9 mouse cellular contexts compared by ENCODE assay signal in genomic region chr5:73257723-73258122, GRCm38 (mm10). TPM values are rescaled to one million over a fixed set of nuclear protein-coding genes. Genes with fewer than 3 reads are reported as not detected.
DNase-seq lines count a peak whose midpoint lies in the region; ATAC-seq and TF ChIP-seq lines count a peak whose summit lies in the region.
"Had no signal": no experiment of that assay in that cellular context is flagged by ENCODE, and none has a peak within 500 bp of the region (broad histone marks: within the 10 kb centered on the region; RNA-seq: fewer than 3 reads in every experiment).

No protein-coding gene starts in this region.

- no peak for TF ChIP-seq CTCF in thymus, adult 2 months (IDR thresholded peaks at IDR 0.05; ENCODE audit: borderline replicate concordance, control insufficient read depth, extremely low read depth, insufficient read depth, low read length, poor library complexity)
- TF ChIP-seq CTCF in stomach, postnatal 0 days (IDR thresholded peaks at IDR 0.05; ENCODE audit: low read depth), result no peak

- 40% methylated on average over 8 of the region's 8 CpGs for WGBS in heart, embryonic 10.5 days
- WGBS in thymus, adult 2 months, result 48% methylated on average over 8 of the region's 8 CpGs
- 47% methylated on average over 8 of the region's 8 CpGs for WGBS in stomach, postnatal 0 days

- no peaks in the 10 kb centered on the region for H3K9me3 ChIP-seq in heart, embryonic 10.5 days
- H3K9me3 ChIP-seq in stomach, postnatal 0 days (ENCODE audit: control insufficient read depth, low read length), result no peaks in the 10 kb centered on the region

- no peak for DNase-seq in heart, embryonic 10.5 days (ENCODE audit: low spot score)
- no peak for DNase-seq in heart, postnatal 14 days
- DNase-seq in thymus, adult 2 months, result no peak
- no peak for DNase-seq in thymus, postnatal 4 days
- peak; percentile 25 for DNase-seq in liver
- DNase-seq in stomach, postnatal 0 days (ENCODE audit: low spot score), result no peak
- no peak for DNase-seq in cerebellum, adult 8-10 months
- DNase-seq in left cerebral cortex, adult 9 months (ENCODE audit: low spot score in 2 of 2), result no peak
- DNase-seq: lung, postnatal 10 days had no signal

- H3K4me2 ChIP-seq in stomach, postnatal 0 days (replicated peaks; ENCODE audit: low read depth), result peak overlapping the region; percentile 67; the same call in 1 of the 2 replicates

- no peak overlapping the region for H3K9ac ChIP-seq in stomach, postnatal 0 days (ENCODE audit: low read length)

- H3K4me3 ChIP-seq in heart, embryonic 10.5 days, result peak overlapping the region; percentile 98
- H3K4me3 ChIP-seq in thymus, adult 2 months (ENCODE audit: control insufficient read depth, insufficient read depth, low read length), result no peak overlapping the region
- no peak overlapping the region for H3K4me3 ChIP-seq in stomach, postnatal 0 days (ENCODE audit: low read depth, low read length)

- no peak for TF ChIP-seq POLR2A in thymus, adult 2 months (IDR thresholded peaks at IDR 0.05; ENCODE audit: control insufficient read depth, extremely low read depth, insufficient read depth, low read length, poor library complexity)

- intact Hi-C loops in heart, postnatal 14 days (cut with DNase I), result loop anchor here (5.0 kb wide), 2 partner anchors 125 kb away; no protein-coding TSS in a partner anchor

- no peak for ATAC-seq in stomach, postnatal 0 days (ENCODE audit: low FRiP score, low TSS enrichment)

- TF ChIP-seq EP300 in stomach, postnatal 0 days (optimal IDR thresholded peaks at IDR 0.05), result no peak

- peak overlapping the region; percentile 86; the same call in 1 of the 2 replicates for H3K27ac ChIP-seq in heart, embryonic 10.5 days
- peak overlapping the region; percentile 76; the same call in 1 of the 2 replicates for H3K27ac ChIP-seq in thymus, adult 2 months (ENCODE audit: control insufficient read depth, insufficient read depth, low read length)
- H3K27ac ChIP-seq in stomach, postnatal 0 days (replicated peaks), result no peak overlapping the region

- no peaks in the 10 kb centered on the region for H3K36me3 ChIP-seq in heart, embryonic 10.5 days
- no peaks in the 10 kb centered on the region for H3K36me3 ChIP-seq in thymus, adult 2 months (ENCODE audit: control insufficient read depth, insufficient read depth, low read length)
- no peaks in the 10 kb centered on the region for H3K36me3 ChIP-seq in stomach, postnatal 0 days (ENCODE audit: control insufficient read depth, insufficient read depth, low read length)

- H3K27me3 ChIP-seq in heart, embryonic 10.5 days (ENCODE audit: insufficient read depth, poor library complexity, severe bottlenecking), result no peaks in the 10 kb centered on the region
- no peaks in the 10 kb centered on the region for H3K27me3 ChIP-seq in thymus, adult 2 months (ENCODE audit: control insufficient read depth, insufficient read depth, low read length)
- no peaks in the 10 kb centered on the region for H3K27me3 ChIP-seq in stomach, postnatal 0 days (ENCODE audit: control insufficient read depth, insufficient read depth, low read length)

- peaks cover 19% of the 10 kb centered on the region for H3K4me1 ChIP-seq in heart, embryonic 10.5 days
- H3K4me1 ChIP-seq in thymus, adult 2 months (replicated peaks; ENCODE audit: control insufficient read depth, insufficient read depth, low read length), result peaks cover 9% of the 10 kb centered on the region
- 0 out of 2 replicates have a peak, but pooled peaks cover 2% of the 10 kb centered on the region for H3K4me1 ChIP-seq in stomach, postnatal 0 days (replicated peaks; ENCODE audit: control insufficient read depth, insufficient read depth)

RNA-seq across cellular contexts. Expression of gene Fryl, which starts 1.3 kb away (rescaled TPM):
- 27.7 and 32.6 TPM in 2 replicates for polyA plus RNA-seq in heart, embryonic 10.5 days (2016; fragmentation: Nextera tagmentation; extraction: Ambion mirVana)
- 10 to 100 TPM; 45.9 to 50.9 TPM for total RNA-seq in heart, postnatal 14 days (2021)
- 107 and 147 TPM in 2 replicates for polyA plus RNA-seq in thymus, adult 2 months (2012; rRNA removed)
- polyA plus RNA-seq in stomach, postnatal 0 days (2015; fragmentation: Nextera tagmentation; extraction: Ambion mirVana), result 20.8 TPM in 2 replicates

RNA-seq across cellular contexts. Expression of gene Ociad1, which starts 34.9 kb away (rescaled TPM):
- 169 and 198 TPM in 2 replicates for polyA plus RNA-seq in heart, embryonic 10.5 days (2016; fragmentation: Nextera tagmentation; extraction: Ambion mirVana)
- total RNA-seq in heart, postnatal 14 days (2021), result 100 to 1,000 TPM; 239 to 245 TPM
- polyA plus RNA-seq in thymus, adult 2 months (2012; rRNA removed), result 72.5 and 73.3 TPM in 2 replicates
- 169 and 190 TPM in 2 replicates for polyA plus RNA-seq in stomach, postnatal 0 days (2015; fragmentation: Nextera tagmentation; extraction: Ambion mirVana)
